Mouse (Mus musculus) embryonic fibroblast, embryonic 13.5 days (primary cell): Measurements from ENCODE around the gene P2ry6.

Experiments
- CTCF ChIP-seq: IDR thresholded peaks from 2 replicates; pipeline ENCODE4 v1.5.1; 2011; ENCODE audit warnings: mild to moderate bottlenecking, control low read depth, low read length, moderate library complexity, borderline replicate concordance; ENCODE audit not compliant: insufficient read depth
- POLR2A ChIP-seq: IDR thresholded peaks from 2 replicates; pipeline ENCODE4 v1.6.1; 2011; ENCODE audit warnings: low read depth, mild to moderate bottlenecking, control low read depth, low read length, moderate library complexity

- TF ChIP-seq CTCF (no peak), POLR2A (no peak)
Measured at GRCm38 (mm10) chr7:101012541-101012940, 38.1 kb upstream of the P2ry6 start, which contains the start of gene P2ry2.
